In genomic region chr10:88063436-88063835, GRCm38 (mm10) we compare ENCODE assay signal across 26 mouse cellular contexts. TPM values are rescaled to one million over a fixed set of nuclear protein-coding genes. Genes with fewer than 3 reads are reported as not detected.
"Had no signal": no experiment of that assay in that cellular context is flagged by ENCODE, and none has a peak within 500 bp of the region (broad histone marks: within the 10 kb centered on the region; RNA-seq: fewer than 3 reads in every experiment).

No protein-coding gene starts in this region.

- H3K4me3 ChIP-seq: layer of hippocampus, adult 2 months; limb, embryonic 10.5 days; limb, embryonic 13.5 days; liver, embryonic 12.5 days; liver, embryonic 15.5 days; lung, embryonic 15.5 days; megakaryocyte, embryonic 14.5 days; midbrain, embryonic 10.5 days; midbrain, embryonic 13.5 days; neural tube, embryonic 12.5 days; neural tube, embryonic 15.5 days had no signal

- DNase-seq: kidney, postnatal 25 days; layer of hippocampus, adult 9-11 months; liver; lung, adult 18-20 months; lung, postnatal 10 days; lung, postnatal 36 days; thymus, adult 2 months; thymus, postnatal 14 days; thymus, postnatal 4 days had no signal

- H3K27me3 ChIP-seq: limb, embryonic 13.5 days; liver, embryonic 12.5 days; liver, embryonic 15.5 days; lung, embryonic 15.5 days; megakaryocyte, embryonic 14.5 days; midbrain, embryonic 13.5 days; neural tube, embryonic 12.5 days; neural tube, embryonic 15.5 days had no signal

- H3K9ac ChIP-seq: limb, embryonic 13.5 days; liver, embryonic 12.5 days; liver, embryonic 15.5 days; lung, embryonic 15.5 days; midbrain, embryonic 13.5 days; neural tube, embryonic 12.5 days; neural tube, embryonic 15.5 days had no signal

- H3K9me3 ChIP-seq: limb, embryonic 10.5 days; limb, embryonic 13.5 days; liver, embryonic 12.5 days; liver, embryonic 15.5 days; lung, embryonic 15.5 days; megakaryocyte, embryonic 14.5 days; midbrain, embryonic 10.5 days; midbrain, embryonic 13.5 days; neural tube, embryonic 12.5 days; neural tube, embryonic 15.5 days had no signal

- ATAC-seq: liver, embryonic 12.5 days; midbrain, embryonic 13.5 days had no signal

- H3K27ac ChIP-seq: kidney, postnatal 0 days; layer of hippocampus, adult 2 months; limb, embryonic 10.5 days; limb, embryonic 13.5 days; liver, embryonic 12.5 days; liver, embryonic 15.5 days; lung, embryonic 15.5 days; midbrain, embryonic 10.5 days; midbrain, embryonic 13.5 days; neural tube, embryonic 12.5 days; neural tube, embryonic 15.5 days had no signal

- H3K36me3 ChIP-seq: limb, embryonic 10.5 days; limb, embryonic 13.5 days; liver, embryonic 12.5 days; liver, embryonic 15.5 days; lung, embryonic 15.5 days; midbrain, embryonic 10.5 days; midbrain, embryonic 13.5 days; neural tube, embryonic 12.5 days; neural tube, embryonic 15.5 days had no signal

- H3K4me1 ChIP-seq: liver, embryonic 12.5 days; liver, embryonic 15.5 days; lung, embryonic 15.5 days; megakaryocyte, embryonic 14.5 days; midbrain, embryonic 10.5 days; midbrain, embryonic 13.5 days; neural tube, embryonic 12.5 days; neural tube, embryonic 15.5 days had no signal

- H3K4me2 ChIP-seq: limb, embryonic 13.5 days; liver, embryonic 12.5 days; liver, embryonic 15.5 days; lung, embryonic 15.5 days; midbrain, embryonic 13.5 days; neural tube, embryonic 12.5 days; neural tube, embryonic 15.5 days had no signal

RNA-seq across cellular contexts. Expression of gene Pmch, which starts 27.4 kb away (rescaled TPM):
- total RNA-seq: layer of hippocampus, adult 2 months; layer of hippocampus, postnatal 25 days had no signal
- polyA plus RNA-seq: kidney, embryonic 14.5 days; kidney, postnatal 0 days; large intestine, adult 2 months; neural tube, embryonic 12.5 days; small intestine, adult 2 months; spleen, adult 2 months; thymus, adult 2 months had no signal
